Mouse (Mus musculus) spleen, adult 2 months (tissue): ENCODE measurements around the gene Fen1. TPM values are rescaled to one million over a fixed set of nuclear protein-coding genes. Genes with fewer than 3 reads are reported as not detected.

Experiments used
- DNase-seq, 2 experiments: peaks; one replicate each; pipeline versions ENCODE4 v3.0.0 to v3.0.0-alpha.2; 2012 to 2021; ENCODE audit warnings: low spot score in 2 of 2, low read depth in 1 of 2
- H3K27ac ChIP-seq: fragments of 200-500 bp; 2 replicates; pipeline ENCODE4 v1.5.1; 2012; ENCODE audit warnings: low read length, inconsistent platforms; ENCODE audit not compliant: insufficient read depth
- H3K27me3 ChIP-seq: fragments of 200-500 bp; 2 replicates; pipeline ENCODE4 v1.6.1; 2012; ENCODE audit warnings: mild to moderate bottlenecking, moderate library complexity, low read length, inconsistent platforms; ENCODE audit not compliant: control insufficient read depth, insufficient read depth
- H3K36me3 ChIP-seq: fragments of 200-500 bp; 2 replicates; pipeline ENCODE4 v1.6.1; 2012; ENCODE audit warnings: mild to moderate bottlenecking, low read length, inconsistent platforms; ENCODE audit not compliant: control insufficient read depth, insufficient read depth
- H3K4me1 ChIP-seq: fragments of 200-500 bp; 2 replicates; pipeline ENCODE4 v1.6.1; 2011; ENCODE audit warnings: inconsistent platforms; ENCODE audit not compliant: control insufficient read depth, insufficient read depth, insufficient read length
- H3K4me3 ChIP-seq: fragments of 200-500 bp; 2 replicates; pipeline ENCODE4 v1.5.1; 2011; ENCODE audit warnings: mild to moderate bottlenecking, inconsistent platforms; ENCODE audit not compliant: insufficient read depth, insufficient read length; ENCODE audit errors: extremely low read depth
- CTCF ChIP-seq: fragments of 200-500 bp; IDR thresholded peaks from 2 replicates; pipeline ENCODE4 v1.5.1; 2011; ENCODE audit warnings: mild to moderate bottlenecking, inconsistent platforms; ENCODE audit not compliant: insufficient read depth, insufficient read length, insufficient replicate concordance; ENCODE audit errors: extremely low read depth
- POLR2A ChIP-seq: fragments of 200-500 bp; IDR thresholded peaks from 2 replicates; pipeline ENCODE4 v1.6.1; 2011; ENCODE audit warnings: low read depth, low read length, inconsistent platforms
- WGBS: fragments of 180-500 bp; shearing (Covaris S2); methylation state at CpG from one replicate; pipeline ENCODE4 v1.1.7; 2018; 5-methylcytosine and 5-hydroxymethylcytosine counted together
- polyA plus RNA-seq: library from polyadenylated mRNA; depleted of rRNA; stranded (reverse); fragments of >200 nt; gene quantifications from 2 replicates; pipeline ENCODE4 v1.2.3, GENCODE M21; 2012

Fen1 gene
- polyA plus RNA-seq, 1 experiment = 16.0 TPM

GRCm38 (mm10) chr19:10239975-10240653, 36.1 kb upstream of the Fen1 start:
- H3K27ac ChIP-seq = no peak overlapping the region

GRCm38 (mm10) chr19:10239419-10239818, 35.5 kb upstream of the Fen1 start:
- Histone ChIP-seq H3K27ac (no peak overlapping the region), H3K4me1 (peaks cover 5% of the 10 kb centered on the region; the same call in 1 of the 2 replicates), H3K4me3 (no peak overlapping the region), H3K36me3 (no peaks in the 10 kb centered on the region), H3K27me3 (peaks cover 6% of the 10 kb centered on the region)
- no peak for TF ChIP-seq POLR2A
- no peak for TF ChIP-seq CTCF
- 73% methylated on average over 2 of the region's 2 CpGs for WGBS
- no peak for DNase-seq

More at GRCm38 (mm10) chr19:10239975-10240653, 36.1 kb upstream of the Fen1 start:
- Histone ChIP-seq H3K27me3 (peaks cover 6% of the 10 kb centered on the region), H3K36me3 (no peaks in the 10 kb centered on the region), H3K4me3 (peak overlapping the region; percentile 38; the same call in 1 of the 2 replicates), H3K4me1 (peaks cover 5% of the 10 kb centered on the region; the same call in 1 of the 2 replicates)
- TF ChIP-seq POLR2A (no peak), CTCF (no peak)
- WGBS = 3% methylated on average over 26 of the region's 26 CpGs
- no peak for DNase-seq

- no peak for DNase-seq
- TF ChIP-seq POLR2A = no peak
- no peak for TF ChIP-seq CTCF
- peaks cover 6% of the 10 kb centered on the region for H3K27me3 ChIP-seq
- H3K36me3 ChIP-seq = no peaks in the 10 kb centered on the region
- H3K27ac ChIP-seq = no peak overlapping the region
- no peak overlapping the region for H3K4me3 ChIP-seq
- WGBS = 65% methylated on average over 3 of the region's 3 CpGs
- peaks cover 5% of the 10 kb centered on the region; the same call in 1 of the 2 replicates for H3K4me1 ChIP-seq
These were observed 34.5 kb upstream of the Fen1 start for GRCm38 (mm10) chr19:10238477-10238876.

GRCm38 (mm10) chr19:10235784-10236565, 32.0 kb upstream of the Fen1 start:
- DNase-seq = no peak
- 83% methylated on average over 9 of the region's 9 CpGs for WGBS
- H3K27ac ChIP-seq = no peak overlapping the region

GRCm38 (mm10) chr19:10232327-10233017, 28.5 kb upstream of the Fen1 start:
- no peak for DNase-seq
- 82% methylated on average over 9 of the region's 9 CpGs for WGBS

More at GRCm38 (mm10) chr19:10235784-10236565, 32.0 kb upstream of the Fen1 start:
- no peaks in the 10 kb centered on the region for H3K36me3 ChIP-seq
- H3K4me1 ChIP-seq = peaks cover 5% of the 10 kb centered on the region; the same call in 1 of the 2 replicates
- no peak overlapping the region for H3K4me3 ChIP-seq
- TF ChIP-seq POLR2A (no peak), CTCF (no peak)
- H3K27me3 ChIP-seq = peaks cover 6% of the 10 kb centered on the region

GRCm38 (mm10) chr19:10231871-10232270, 27.9 kb upstream of the Fen1 start:
- Histone ChIP-seq H3K4me1 (no peaks in the 10 kb centered on the region), H3K27me3 (no peaks in the 10 kb centered on the region), H3K36me3 (no peaks in the 10 kb centered on the region), H3K27ac (no peak overlapping the region), H3K4me3 (no peak overlapping the region)
- TF ChIP-seq CTCF = no peak
- no peak for TF ChIP-seq POLR2A
- 64% methylated on average over 5 of the region's 5 CpGs for WGBS
- DNase-seq = no peak

More at GRCm38 (mm10) chr19:10232327-10233017, 28.5 kb upstream of the Fen1 start:
- Histone ChIP-seq H3K4me3 (no peak overlapping the region), H3K36me3 (no peaks in the 10 kb centered on the region), H3K27me3 (no peaks in the 10 kb centered on the region), H3K27ac (no peak overlapping the region), H3K4me1 (no peaks in the 10 kb centered on the region)
- no peak for TF ChIP-seq POLR2A
- no peak for TF ChIP-seq CTCF

- H3K27ac ChIP-seq = no peak overlapping the region
- no peaks in the 10 kb centered on the region for H3K27me3 ChIP-seq
- WGBS = 66% methylated on average over 7 of the region's 7 CpGs
- H3K36me3 ChIP-seq = no peaks in the 10 kb centered on the region
- no peaks in the 10 kb centered on the region for H3K4me1 ChIP-seq
- DNase-seq = no peak
- no peak overlapping the region for H3K4me3 ChIP-seq
- TF ChIP-seq CTCF (no peak), POLR2A (no peak)
These were observed 27.0 kb upstream of the Fen1 start for GRCm38 (mm10) chr19:10231016-10231415.
